Mouse (Mus musculus) forebrain, embryonic 11.5 days (tissue): Measurements from ENCODE around the gene Sh2d1b1. TPM values are rescaled to one million over a fixed set of nuclear protein-coding genes. Genes with fewer than 3 reads are reported as not detected.

Source experiments
- ATAC-seq: fragments of 200-750 bp; cut with Nextera tagmentation; replicated peaks from 2 replicates; pipeline ENCODE4 v1.8.0; 2017; ENCODE audit warnings: moderate TSS enrichment; ENCODE audit not compliant: low FRiP score
- DNase-seq: peaks from one replicate; pipeline ENCODE4 v3.0.0-alpha.2; 2017; ENCODE audit warnings: low spot score
- H3K27ac ChIP-seq: fragments of 300-500 bp; sonication (generic); 2 replicates; pipeline ENCODE4 v1.5.1; 2014; ENCODE audit warnings: low read depth, low read length
- H3K27me3 ChIP-seq: fragments of 300-500 bp; sonication (generic); 2 replicates; pipeline ENCODE4 v1.6.1; 2014; ENCODE audit warnings: mild to moderate bottlenecking, low read length, mixed read lengths; ENCODE audit not compliant: control insufficient read depth, insufficient read depth
- H3K36me3 ChIP-seq: fragments of 300-500 bp; sonication (generic); 2 replicates; pipeline ENCODE4 v1.6.1; 2014; ENCODE audit warnings: mild to moderate bottlenecking, low read length, moderate library complexity, mixed read lengths; ENCODE audit not compliant: control insufficient read depth, insufficient read depth
- H3K4me1 ChIP-seq: fragments of 300-500 bp; sonication (generic); replicated peaks from 2 replicates; pipeline ENCODE4 v1.6.1; 2014; ENCODE audit warnings: low read length, mixed read lengths; ENCODE audit not compliant: control insufficient read depth, insufficient read depth
- H3K4me2 ChIP-seq: fragments of 300-500 bp; sonication (generic); 2 replicates; pipeline ENCODE4 v1.6.1; 2014; ENCODE audit warnings: low read depth, mild to moderate bottlenecking, low read length, moderate library complexity, mixed read lengths; ENCODE audit not compliant: severe bottlenecking
- H3K4me3 ChIP-seq: fragments of 300-500 bp; sonication (generic); 2 replicates; pipeline ENCODE4 v1.5.1; 2014; ENCODE audit warnings: low read depth, low read length
- H3K9ac ChIP-seq: fragments of 300-500 bp; sonication (generic); 2 replicates; pipeline ENCODE4 v1.6.1; 2014; ENCODE audit warnings: low read length
- H3K9me3 ChIP-seq: fragments of 300-500 bp; sonication (generic); 2 replicates; pipeline ENCODE4 v1.6.1; 2016; ENCODE audit warnings: low read length, mixed read lengths; ENCODE audit not compliant: control insufficient read depth
- WGBS: fragments of 180-500 bp; shearing (Covaris S2); extraction: QIAGEN DNeasy Blood & Tissue Kit; methylation state at CpG from one replicate; pipeline ENCODE4 v1.1.7; 2014; 5-methylcytosine and 5-hydroxymethylcytosine counted together
- polyA plus RNA-seq: library from polyadenylated mRNA; unstranded; fragments of >200 nt; fragmentation: Nextera tagmentation; extraction: Ambion mirVana; gene quantifications from 2 replicates; pipeline ENCODE4 v1.2.1, GENCODE M21; 2014

The Sh2d1b1 gene
- polyA plus RNA-seq, 1 experiment from 2014 or later, result not detected

GRCm38 (mm10) chr1:170305002-170305401, 27.9 kb downstream of the Sh2d1b1 start:
- Histone ChIP-seq H3K4me3 (no peak overlapping the region), H3K4me2 (no peak overlapping the region), H3K4me1 (no peaks in the 10 kb centered on the region), H3K36me3 (no peaks in the 10 kb centered on the region), H3K9ac (no peak overlapping the region), H3K27me3 (no peaks in the 10 kb centered on the region), H3K27ac (no peak overlapping the region), H3K9me3 (no peaks in the 10 kb centered on the region)
- 92% methylated on average over 10 of the region's 10 CpGs for WGBS
- no peak for ATAC-seq
- no peak for DNase-seq

GRCm38 (mm10) chr1:170306232-170306631, 29.1 kb downstream of the Sh2d1b1 start, which contains the start of gene Gm7694:
TSS of gene Gm7694 (minus strand) at chr1:170306332.
- no peaks in the 10 kb centered on the region for H3K27me3 ChIP-seq
- no peaks in the 10 kb centered on the region for H3K4me1 ChIP-seq
- H3K36me3 ChIP-seq, result no peaks in the 10 kb centered on the region
- WGBS, result 95% methylated on average over 4 of the region's 4 CpGs
- no peak within 1 kb of the TSS for H3K4me2 ChIP-seq
- H3K9me3 ChIP-seq, result no peaks in the 10 kb centered on the region
- DNase-seq (no peak), ATAC-seq (no peak)
- H3K27ac ChIP-seq, result no peak within 1 kb of the TSS
- H3K4me3 ChIP-seq, result no peak within 1 kb of the TSS
- H3K9ac ChIP-seq, result no peak within 1 kb of the TSS

- no peak for ATAC-seq
- H3K4me1 ChIP-seq, result no peaks in the 10 kb centered on the region
- WGBS, result 94% methylated on average over 4 of the region's 4 CpGs
- no peak within 1 kb of the TSS for H3K9ac ChIP-seq
- DNase-seq, result peak; percentile 17
- no peaks in the 10 kb centered on the region for H3K36me3 ChIP-seq
- H3K27ac ChIP-seq, result no peak within 1 kb of the TSS
- H3K4me2 ChIP-seq, result no peak within 1 kb of the TSS
- no peak within 1 kb of the TSS for H3K4me3 ChIP-seq
- H3K27me3 ChIP-seq, result no peaks in the 10 kb centered on the region
- H3K9me3 ChIP-seq, result no peaks in the 10 kb centered on the region
These were observed 31.4 kb downstream of the Sh2d1b1 start, which contains the start of gene Spata46 for GRCm38 (mm10) chr1:170308503-170308902. TSS of gene Spata46 (plus strand) at chr1:170308803.

- H3K4me1 ChIP-seq, result no peaks in the 10 kb centered on the region
- H3K4me2 ChIP-seq, result no peak overlapping the region
- 86% methylated on average over 6 of the region's 6 CpGs for WGBS
- DNase-seq (no peak), ATAC-seq (no peak)
- no peaks in the 10 kb centered on the region for H3K9me3 ChIP-seq
- H3K36me3 ChIP-seq, result no peaks in the 10 kb centered on the region
- H3K27me3 ChIP-seq, result no peaks in the 10 kb centered on the region
- no peak overlapping the region for H3K4me3 ChIP-seq
- no peak overlapping the region for H3K9ac ChIP-seq
- H3K27ac ChIP-seq, result no peak overlapping the region
These were observed 34.3 kb downstream of the Sh2d1b1 start for GRCm38 (mm10) chr1:170311431-170311830.

- Histone ChIP-seq H3K9me3 (no peaks in the 10 kb centered on the region), H3K36me3 (no peaks in the 10 kb centered on the region), H3K4me1 (no peaks in the 10 kb centered on the region), H3K4me3 (no peak overlapping the region), H3K27ac (no peak overlapping the region), H3K9ac (no peak overlapping the region), H3K27me3 (no peaks in the 10 kb centered on the region), H3K4me2 (no peak overlapping the region)
- WGBS, result 90% methylated on average over 2 of the region's 2 CpGs
- ATAC-seq (no peak), DNase-seq (no peak)
These were observed 44.9 kb downstream of the Sh2d1b1 start for GRCm38 (mm10) chr1:170322046-170322445.

GRCm38 (mm10) chr1:170323001-170323400, 45.9 kb downstream of the Sh2d1b1 start:
- H3K27ac ChIP-seq, result no peak overlapping the region
- no peak overlapping the region for H3K4me2 ChIP-seq
- 90% methylated on average over 10 of the region's 10 CpGs for WGBS
- DNase-seq (no peak), ATAC-seq (no peak)
- no peaks in the 10 kb centered on the region for H3K4me1 ChIP-seq
- no peaks in the 10 kb centered on the region for H3K36me3 ChIP-seq
- no peaks in the 10 kb centered on the region for H3K27me3 ChIP-seq
- no peaks in the 10 kb centered on the region for H3K9me3 ChIP-seq
- H3K4me3 ChIP-seq, result no peak overlapping the region
- no peak overlapping the region for H3K9ac ChIP-seq

- H3K4me3 ChIP-seq, result no peak overlapping the region
- H3K9me3 ChIP-seq, result no peaks in the 10 kb centered on the region
- H3K27me3 ChIP-seq, result no peaks in the 10 kb centered on the region
- no peak overlapping the region for H3K9ac ChIP-seq
- 94% methylated on average over 1 of the region's 1 CpGs for WGBS
- ATAC-seq (no peak), DNase-seq (no peak)
- H3K36me3 ChIP-seq, result no peaks in the 10 kb centered on the region
- H3K4me2 ChIP-seq, result no peak overlapping the region
- H3K4me1 ChIP-seq, result no peaks in the 10 kb centered on the region
- no peak overlapping the region for H3K27ac ChIP-seq
These were observed 47.2 kb downstream of the Sh2d1b1 start for GRCm38 (mm10) chr1:170324312-170324711.

- H3K4me2 ChIP-seq, result no peak overlapping the region
- 91% methylated on average over 4 of the region's 4 CpGs for WGBS
- H3K4me1 ChIP-seq, result no peaks in the 10 kb centered on the region
- H3K27me3 ChIP-seq, result no peaks in the 10 kb centered on the region
- H3K9me3 ChIP-seq, result no peaks in the 10 kb centered on the region
- no peak overlapping the region for H3K4me3 ChIP-seq
- H3K9ac ChIP-seq, result no peak overlapping the region
- H3K36me3 ChIP-seq, result no peaks in the 10 kb centered on the region
- ATAC-seq (no peak), DNase-seq (no peak)
- H3K27ac ChIP-seq, result no peak overlapping the region
These were observed 48.2 kb downstream of the Sh2d1b1 start for GRCm38 (mm10) chr1:170325277-170325676.

GRCm38 (mm10) chr1:170331926-170332325, 54.8 kb downstream of the Sh2d1b1 start:
- H3K4me1 ChIP-seq, result no peaks in the 10 kb centered on the region
- no peak overlapping the region for H3K27ac ChIP-seq
- DNase-seq, result no peak
- 79% methylated on average over 6 of the region's 6 CpGs for WGBS
- H3K4me2 ChIP-seq, result no peak overlapping the region
- H3K36me3 ChIP-seq, result no peaks in the 10 kb centered on the region
- no peaks in the 10 kb centered on the region for H3K27me3 ChIP-seq
- H3K4me3 ChIP-seq, result no peak overlapping the region
- no peak overlapping the region for H3K9ac ChIP-seq
- no peak for ATAC-seq
- no peaks in the 10 kb centered on the region for H3K9me3 ChIP-seq
